Mouse (Mus musculus): ENCODE results near the gene Slc9a3r2. TPM values are rescaled to one million over a fixed set of nuclear protein-coding genes. Genes with fewer than 3 reads are reported as not detected.

Gene Slc9a3r2
- polyA plus RNA-seq, 1 experiment = 30.0 TPM

DNA sequence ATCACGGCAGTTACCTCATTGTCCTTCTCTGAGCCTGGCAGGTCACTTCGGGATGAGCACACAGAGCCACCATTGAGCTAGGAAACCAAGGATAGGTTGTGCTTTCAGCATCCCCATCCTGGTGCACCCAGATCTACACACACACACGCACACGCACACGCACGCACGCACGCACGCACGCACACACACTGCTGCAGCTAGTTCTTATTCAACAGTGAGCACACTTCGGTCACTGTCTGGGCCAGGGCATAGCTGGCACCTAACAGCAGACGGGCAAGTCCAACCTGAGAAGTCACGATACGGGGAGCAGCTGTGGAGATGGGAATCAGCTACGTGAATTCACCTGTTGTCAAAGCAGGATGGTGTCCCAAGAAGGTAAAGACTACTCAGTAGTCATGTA, 9.5 kb downstream of the Slc9a3r2 start:
- 92% methylated on average over 15 of the region's 15 CpGs for WGBS
- DNase-seq (ENCODE audit: low read depth, low spot score) = no peak

DNA sequence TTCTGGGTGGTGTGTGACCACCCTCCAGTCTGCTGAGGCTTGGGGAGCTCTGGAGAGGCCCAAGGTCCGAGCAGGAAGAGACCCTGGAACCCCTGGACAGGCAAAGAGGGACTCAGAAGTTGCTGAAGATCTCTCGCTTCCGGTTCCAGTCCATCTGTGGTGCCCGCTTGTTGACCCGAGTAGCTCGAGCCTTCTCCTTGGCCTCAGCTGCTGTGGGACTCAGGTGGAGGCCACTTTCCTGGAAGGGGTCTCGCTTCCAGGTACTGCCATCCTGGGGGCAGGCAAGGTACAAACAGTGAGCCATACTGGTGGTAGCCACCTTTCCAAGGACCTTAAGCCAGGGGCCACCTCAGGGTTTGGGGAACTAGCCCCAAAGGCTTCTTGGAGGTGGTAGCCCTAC, 10.0 kb downstream of the Slc9a3r2 start:
- WGBS = 79% methylated on average over 7 of the region's 7 CpGs
- DNase-seq (ENCODE audit: low read depth, low spot score) = no peak

DNA sequence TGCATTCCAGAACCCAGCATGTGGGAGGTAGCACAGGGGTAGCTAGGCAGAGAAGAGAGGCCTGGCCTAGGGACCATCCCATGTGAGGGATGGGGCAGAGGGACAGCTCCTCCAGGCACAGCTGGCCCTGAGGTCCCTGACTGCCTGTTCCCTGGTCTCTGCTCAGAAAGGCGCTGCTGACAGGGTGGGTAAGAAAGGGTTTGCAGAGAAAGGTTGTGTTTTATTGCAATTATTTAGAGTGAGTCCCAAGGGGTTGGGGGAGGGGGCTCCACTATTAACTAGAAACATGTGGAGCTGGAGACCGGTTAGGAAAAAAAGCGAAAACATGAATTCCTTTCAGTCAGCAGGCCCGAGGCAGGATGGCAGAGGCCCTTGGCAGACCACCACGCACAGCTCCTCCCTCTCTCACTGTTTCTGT, 10.5 kb downstream of the Slc9a3r2 start:
- 74% methylated on average over 5 of the region's 5 CpGs for WGBS
- no peak for DNase-seq (ENCODE audit: low read depth, low spot score)

DNA sequence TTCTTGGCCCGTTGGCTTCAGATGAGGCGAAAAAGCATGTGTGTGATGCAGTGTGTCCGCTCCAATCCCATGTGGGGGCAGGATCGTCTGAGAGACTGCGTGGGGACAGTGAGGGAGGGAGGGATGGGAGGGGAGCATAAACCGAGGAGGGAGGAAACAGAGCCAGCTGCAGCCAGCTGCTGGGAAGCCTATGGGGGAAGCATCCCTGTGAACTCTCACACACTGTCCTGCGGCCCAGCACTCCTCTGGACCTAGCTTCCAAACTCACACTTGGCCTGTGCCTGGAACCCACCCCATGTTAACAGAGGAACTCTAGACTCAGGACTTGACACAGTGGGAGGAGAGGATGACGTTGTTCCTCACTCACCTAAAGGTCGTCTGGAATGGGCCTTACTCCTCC, 11.3 kb downstream of the Slc9a3r2 start:
- WGBS = 62% methylated on average over 9 of the region's 9 CpGs
- no peak for DNase-seq (ENCODE audit: low read depth, low spot score)

DNA sequence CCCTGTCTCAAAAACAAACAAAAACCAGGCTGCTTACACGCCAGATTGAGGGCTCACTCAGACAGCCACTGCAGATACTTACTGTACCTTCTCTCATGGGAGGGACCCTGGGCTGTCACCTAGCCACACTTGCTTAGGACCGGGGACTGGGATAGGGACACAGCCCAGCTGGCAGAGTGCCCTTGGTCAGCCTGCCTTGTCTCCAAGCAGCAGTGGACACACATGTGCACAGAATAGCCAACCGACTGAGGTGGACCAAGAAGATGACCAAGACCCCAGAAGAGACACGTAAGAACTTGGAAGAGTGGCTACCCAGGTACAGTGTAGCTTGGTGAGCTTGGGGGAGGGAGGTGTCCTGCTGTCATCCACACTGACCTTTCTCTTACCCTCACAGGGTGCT, 11.9 kb downstream of the Slc9a3r2 start:
- no peak for DNase-seq (ENCODE audit: low read depth, low spot score)
- 78% methylated on average over 4 of the region's 4 CpGs for WGBS

DNA sequence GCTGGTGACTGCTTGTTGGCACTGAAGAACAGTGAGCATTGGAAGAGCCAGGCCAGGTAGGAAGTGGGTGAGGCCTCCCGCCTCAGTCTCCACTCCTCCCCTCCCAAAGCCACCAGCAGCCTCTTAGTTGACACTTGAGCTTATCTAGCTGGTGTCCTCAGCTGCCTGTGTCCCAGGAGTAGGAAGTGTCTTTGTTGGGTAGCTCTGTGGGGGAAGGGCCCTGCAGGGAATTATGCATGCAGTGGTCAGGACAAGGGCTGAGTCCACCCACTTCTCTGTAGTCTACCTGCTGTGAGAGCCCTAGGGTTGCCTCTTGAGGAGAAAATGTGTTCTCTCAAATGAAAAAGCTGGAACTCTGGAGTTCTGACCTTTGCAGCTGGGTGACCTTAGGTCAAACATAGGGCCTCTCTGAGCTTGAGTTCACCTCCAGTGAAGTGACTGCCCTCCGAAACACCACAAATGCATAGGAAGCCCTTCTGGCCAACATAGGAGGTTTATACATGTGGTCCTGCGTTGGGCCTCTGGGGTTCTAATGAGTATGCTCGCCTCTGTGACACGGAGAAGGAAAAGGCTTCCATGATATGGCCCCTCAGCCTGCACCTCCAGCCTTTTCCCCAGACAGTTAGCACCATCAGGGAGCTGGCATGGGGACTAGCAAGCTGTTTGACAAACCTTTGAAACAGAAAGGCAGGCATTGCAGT, 13.2 kb downstream of the Slc9a3r2 start:
- no peak for DNase-seq (ENCODE audit: low read depth, low spot score)
- 84% methylated on average over 5 of the region's 5 CpGs for WGBS

DNA sequence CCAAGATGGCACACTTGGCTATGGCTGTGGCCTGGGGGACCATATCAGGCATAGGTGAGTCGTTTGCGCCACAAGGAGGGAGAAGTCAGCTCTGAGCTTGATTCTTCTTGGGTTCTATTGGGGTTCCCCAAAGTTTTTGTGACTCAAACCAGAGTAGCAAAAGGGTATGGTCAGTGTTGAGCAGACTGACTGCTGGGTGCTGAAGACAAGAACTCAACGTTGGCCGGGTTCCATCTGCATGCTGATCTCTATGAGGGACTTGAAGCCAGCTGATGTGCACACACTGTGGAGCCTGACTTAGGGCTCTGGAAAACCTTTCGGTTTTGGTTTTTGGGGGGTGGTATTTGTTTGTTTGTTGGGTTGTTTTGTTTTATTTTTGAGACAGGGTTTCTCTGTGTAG, 14.4 kb downstream of the Slc9a3r2 start:
- 88% methylated on average over 5 of the region's 5 CpGs for WGBS
- no peak for DNase-seq (ENCODE audit: low read depth, low spot score)

DNA sequence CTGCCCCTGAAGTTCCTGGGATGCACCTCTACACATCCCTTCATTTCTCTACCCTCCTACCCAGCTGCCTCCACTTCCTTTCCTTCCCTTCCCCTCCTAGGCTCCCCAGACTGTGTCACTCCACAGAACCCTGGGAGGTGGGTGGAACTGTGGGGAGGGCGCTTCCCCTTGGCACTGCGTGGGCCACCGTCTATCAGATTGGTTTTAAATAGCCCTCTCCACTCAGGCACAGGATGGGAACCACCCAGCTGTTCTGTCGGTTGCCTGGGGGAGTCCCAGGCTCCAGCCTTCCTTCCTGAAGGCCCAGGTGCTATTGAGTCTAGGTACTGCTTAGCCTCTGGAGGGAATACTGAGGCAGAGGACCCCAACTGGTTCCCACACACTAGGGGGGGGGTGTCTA, 15.1 kb downstream of the Slc9a3r2 start:
- DNase-seq (ENCODE audit: low read depth, low spot score) = no peak
- 82% methylated on average over 4 of the region's 4 CpGs for WGBS

DNA sequence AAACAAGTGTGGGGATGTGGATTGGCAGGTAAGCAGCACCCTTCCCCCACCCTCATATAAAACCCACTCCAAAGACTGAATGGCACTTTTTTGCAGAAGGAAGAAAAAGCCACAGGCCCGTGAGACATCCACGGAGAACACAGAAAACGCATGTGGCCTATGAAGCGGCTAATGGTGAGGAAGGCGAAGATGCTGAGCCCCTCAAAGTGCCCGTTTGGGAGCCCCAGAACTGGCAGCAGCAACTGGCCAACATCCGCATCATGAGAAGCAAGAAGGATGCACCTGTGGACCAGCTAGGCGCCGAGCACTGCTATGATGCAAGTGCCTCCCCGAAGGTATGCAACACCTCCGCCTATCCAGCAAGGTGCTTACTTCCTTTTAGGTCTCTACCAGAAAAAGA, 16.3 kb downstream of the Slc9a3r2 start:
- WGBS = 95% methylated on average over 11 of the region's 11 CpGs
- no peak for DNase-seq (ENCODE audit: low read depth, low spot score)

DNA sequence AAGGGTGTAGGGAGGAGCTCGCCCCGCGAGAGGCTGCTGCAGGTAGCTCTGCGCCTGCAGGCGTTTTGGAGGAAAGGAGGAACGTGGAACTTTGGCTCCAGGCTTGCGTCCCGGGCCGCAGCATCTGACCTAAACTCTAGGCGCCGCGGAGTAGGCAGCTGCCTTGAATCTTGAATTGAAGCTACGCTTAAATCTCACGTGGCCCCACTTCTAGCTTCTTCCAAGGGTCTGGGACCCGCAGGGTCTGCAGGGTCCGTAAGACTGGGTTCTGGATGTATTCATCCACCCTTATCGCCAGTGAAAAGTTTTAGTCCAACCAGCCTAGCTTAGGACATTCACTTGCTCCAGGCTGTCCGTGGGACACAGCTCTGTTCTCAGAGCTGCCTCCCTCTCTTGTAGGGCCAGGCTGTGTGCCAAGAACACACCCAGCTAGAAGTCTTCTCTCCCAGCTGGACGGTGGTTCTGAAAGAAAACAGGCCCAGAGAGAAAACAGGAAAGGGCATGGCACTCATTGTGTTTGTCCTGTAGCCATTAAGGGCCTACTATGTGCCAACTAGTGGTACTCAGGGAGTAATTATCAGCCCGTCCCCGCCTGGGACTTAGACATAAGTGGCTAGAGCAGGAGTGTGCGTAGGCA, 17.2 kb downstream of the Slc9a3r2 start:
- 3% methylated on average over 22 of the region's 22 CpGs for WGBS
- peak; percentile 60 for DNase-seq (ENCODE audit: low read depth, low spot score)

DNA sequence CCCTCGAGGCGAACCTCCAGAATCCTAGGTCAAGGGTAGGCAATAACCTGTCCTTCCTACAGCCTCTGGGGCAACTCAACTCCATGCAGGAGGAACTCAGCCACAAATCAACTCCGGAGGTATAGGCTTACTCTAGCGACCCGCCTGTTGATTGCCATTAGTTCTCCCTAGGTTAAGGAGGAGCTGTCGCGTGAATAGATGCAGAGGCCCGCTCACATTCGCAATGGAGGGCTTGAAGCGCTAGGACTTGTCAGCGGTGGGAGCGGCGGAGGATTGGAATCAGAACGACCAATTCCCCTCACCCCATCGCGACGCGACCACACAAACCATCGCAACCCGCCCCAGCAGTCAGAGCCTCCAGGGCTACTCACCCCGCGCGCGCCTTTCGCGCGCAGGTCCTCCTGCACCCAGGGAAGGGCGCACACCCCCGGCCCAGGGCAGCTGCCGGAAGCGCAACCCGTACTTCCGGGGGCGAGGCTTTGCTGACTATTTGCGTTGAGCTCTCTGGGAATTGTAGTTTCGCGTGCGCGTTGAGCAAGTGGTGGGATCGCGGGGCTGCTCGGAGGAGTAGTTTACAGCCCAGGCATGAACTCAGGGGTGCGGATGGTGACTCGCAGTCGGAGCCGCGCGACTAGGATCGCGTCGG, 17.8 kb downstream of the Slc9a3r2 start, which contains the start of the genes Tsc2 and Nthl1:
Gene Tsc2 (minus strand): TSS at position 464 of the 646 bp plus-strand sequence.
Gene Nthl1 (plus strand): TSS at position 514 of the 646 bp plus-strand sequence.
- WGBS = under 1% methylated on average over 51 of the region's 51 CpGs
- DNase-seq (ENCODE audit: low read depth, low spot score) = peak; percentile 66

DNA sequence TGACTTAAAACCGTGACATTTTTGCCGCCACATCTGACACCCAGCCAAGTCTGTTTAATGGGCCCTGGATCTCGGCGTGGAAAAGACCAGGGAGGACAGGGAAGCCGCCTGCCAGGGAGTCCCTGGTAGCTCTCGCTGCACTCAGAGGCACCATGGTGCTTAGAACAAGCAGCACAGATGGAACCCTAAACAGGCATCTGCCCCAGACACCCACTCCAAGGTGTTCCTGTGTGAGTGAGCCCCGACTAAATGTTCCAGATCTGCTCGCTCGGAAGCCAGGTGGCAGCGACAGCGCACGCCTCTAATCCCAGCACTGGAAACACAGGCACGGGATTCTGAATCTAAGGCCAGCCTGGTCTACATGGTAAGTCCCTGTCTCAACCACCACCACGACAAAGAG, 20.1 kb downstream of the Slc9a3r2 start:
- no peak for DNase-seq (ENCODE audit: low read depth, low spot score)
- WGBS = 90% methylated on average over 14 of the region's 14 CpGs

DNA sequence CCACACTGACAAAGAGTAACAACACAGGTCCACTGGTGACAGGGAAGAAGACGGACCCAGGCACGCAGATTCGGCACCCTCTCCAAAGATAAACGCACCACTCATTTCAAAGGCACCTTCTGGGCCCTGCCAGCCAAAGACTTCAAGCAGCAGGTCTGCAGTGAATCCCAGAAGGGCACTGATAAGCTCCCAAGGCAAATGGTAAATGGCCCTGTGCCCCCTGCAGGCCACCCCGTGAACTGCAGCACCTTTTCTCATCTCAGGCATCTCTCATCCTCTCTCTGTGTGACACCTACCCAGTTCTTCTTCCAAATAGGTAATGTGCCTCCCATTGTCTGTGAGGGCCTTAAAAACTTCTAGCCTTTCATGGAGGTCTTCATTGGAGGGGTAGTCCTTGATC, 21.5 kb downstream of the Slc9a3r2 start:
- no peak for DNase-seq (ENCODE audit: low read depth, low spot score)
- 41% methylated on average over 5 of the region's 5 CpGs for WGBS

DNA sequence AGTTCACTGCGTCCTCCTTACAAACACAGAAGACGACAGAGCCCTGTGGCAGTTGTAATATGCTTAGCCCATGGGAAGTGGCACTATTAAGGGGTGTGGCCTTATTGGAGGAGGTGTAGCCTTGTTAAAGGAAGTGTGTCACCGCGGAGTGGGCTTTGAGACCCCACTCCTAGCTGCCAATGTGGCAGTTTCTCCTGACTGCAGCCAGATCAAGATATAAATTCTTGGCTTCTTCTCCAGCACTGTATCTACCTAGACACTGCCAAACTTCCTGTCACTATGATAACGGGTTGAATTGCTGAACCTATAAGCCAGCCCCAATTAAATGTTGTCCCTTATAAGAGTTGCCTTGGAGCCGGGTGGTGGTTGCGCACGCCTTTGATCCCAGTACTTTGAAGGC, 24.7 kb downstream of the Slc9a3r2 start:
- DNase-seq (ENCODE audit: low read depth, low spot score) = no peak
- WGBS = 83% methylated on average over 8 of the region's 8 CpGs

DNA sequence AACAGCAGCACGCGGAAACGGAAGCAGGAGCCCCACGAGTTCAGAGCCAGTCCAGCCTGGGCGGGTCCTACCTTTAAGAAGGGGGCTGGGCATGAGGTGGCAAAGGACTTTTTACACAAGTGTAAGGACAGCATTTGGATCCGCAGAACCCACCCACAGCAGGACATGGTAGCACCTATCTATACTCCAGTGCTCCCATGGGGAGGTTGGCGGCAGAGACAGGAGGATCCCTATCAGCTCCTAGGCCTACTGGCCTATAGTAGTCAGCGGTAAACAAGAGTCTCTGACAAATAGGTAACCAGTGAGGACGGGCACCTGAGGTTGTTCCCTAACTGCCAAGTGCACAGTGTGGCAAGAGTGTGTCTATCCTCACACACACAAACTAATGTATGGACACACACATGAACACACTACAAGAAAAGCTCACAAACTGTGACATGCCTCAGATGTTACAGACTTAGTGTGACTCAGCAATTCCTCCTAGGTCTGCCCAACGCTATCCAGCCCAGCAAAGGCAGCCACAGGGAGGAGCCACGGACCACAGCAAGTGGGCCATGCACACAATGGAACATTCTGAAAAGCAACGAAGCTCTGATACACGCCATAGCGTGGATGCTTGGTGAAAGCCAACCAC, 32.4 kb downstream of the Slc9a3r2 start:
- no peak for DNase-seq (ENCODE audit: low read depth, low spot score)
- WGBS = 80% methylated on average over 14 of the region's 14 CpGs

DNA sequence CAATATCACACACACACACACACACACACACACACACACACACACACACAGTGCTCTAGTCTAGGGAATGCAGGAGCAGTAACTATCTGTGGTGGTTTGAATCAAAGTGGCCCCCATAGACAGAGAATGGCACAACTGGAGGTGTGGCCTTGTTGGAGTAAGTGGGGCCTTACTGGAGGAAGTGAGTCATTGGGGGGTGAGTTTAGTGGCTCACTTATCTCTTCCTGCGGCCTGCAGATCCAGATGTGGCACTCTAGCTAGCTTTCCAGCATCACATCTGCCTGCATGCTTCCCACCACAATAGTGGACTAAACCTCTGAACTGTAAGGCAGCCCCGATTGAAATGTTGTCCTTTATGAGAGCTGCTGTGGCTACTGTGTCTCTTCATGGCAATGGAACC, 39.4 kb downstream of the Slc9a3r2 start:
- 60% methylated on average over 2 of the region's 2 CpGs for WGBS
- DNase-seq (ENCODE audit: low read depth, low spot score) = no peak

DNA sequence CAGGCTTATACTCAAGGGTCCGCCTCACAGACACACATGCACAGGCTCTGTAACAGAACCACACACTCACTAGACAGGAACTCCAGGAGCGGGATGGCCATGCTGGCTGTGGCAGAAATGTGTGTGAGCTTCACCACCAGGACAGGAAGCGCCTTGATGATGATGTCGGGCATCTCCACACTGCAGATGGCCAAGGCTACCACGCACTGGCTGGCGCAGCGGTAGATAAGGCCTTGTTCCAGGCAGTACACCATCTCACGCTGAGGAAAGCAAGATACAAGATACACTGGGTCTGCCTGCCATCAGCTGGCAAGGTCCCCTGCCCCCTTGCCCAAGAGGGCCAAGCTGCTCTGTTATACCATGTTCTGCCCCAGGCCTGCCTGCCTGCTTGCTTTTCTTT, 41.3 kb downstream of the Slc9a3r2 start:
- WGBS = 93% methylated on average over 8 of the region's 8 CpGs
- DNase-seq (ENCODE audit: low read depth, low spot score) = no peak

DNA sequence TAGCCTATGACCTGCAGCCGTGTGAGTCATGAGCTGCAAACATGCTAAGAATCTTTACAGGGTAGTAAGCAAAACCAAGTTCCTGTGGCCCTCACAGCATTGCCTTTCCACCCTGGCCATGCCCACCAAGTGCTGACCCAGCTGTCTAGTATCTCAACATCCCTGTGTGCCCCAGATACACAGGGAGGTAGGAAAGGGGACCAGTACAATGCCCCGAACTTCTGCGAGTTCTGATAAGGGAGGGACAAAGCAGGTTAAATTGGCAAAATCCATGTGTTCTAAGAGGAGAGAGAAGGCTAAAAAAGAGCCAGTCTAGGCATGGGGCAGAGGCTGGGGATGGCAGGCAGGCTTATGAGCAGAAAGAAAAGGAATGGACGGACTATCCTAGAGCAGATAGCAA, 41.8 kb downstream of the Slc9a3r2 start:
- no peak for DNase-seq (ENCODE audit: low read depth, low spot score)
- WGBS = 87% methylated on average over 4 of the region's 4 CpGs

DNA sequence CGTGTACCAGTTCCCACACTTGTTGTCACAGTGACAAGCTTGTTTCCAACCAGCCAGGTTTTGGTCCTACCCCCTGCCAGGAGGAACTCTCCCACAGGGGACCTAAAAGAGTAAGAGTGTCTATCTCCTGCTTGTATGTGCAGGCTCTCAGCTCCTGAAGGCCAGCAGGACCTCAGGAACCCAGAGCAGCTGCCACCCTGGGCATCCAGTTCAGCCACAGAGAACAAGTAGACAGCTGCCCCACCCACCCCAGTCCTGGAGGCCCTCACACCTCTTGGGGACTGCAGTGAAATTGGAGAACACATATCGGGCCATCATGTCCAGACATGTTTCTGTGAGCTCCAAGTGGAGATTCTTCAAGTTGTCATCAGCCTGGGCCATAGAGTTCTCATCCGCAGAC, 45.6 kb downstream of the Slc9a3r2 start:
- no peak for DNase-seq (ENCODE audit: low read depth, low spot score)
- 92% methylated on average over 3 of the region's 3 CpGs for WGBS

DNA sequence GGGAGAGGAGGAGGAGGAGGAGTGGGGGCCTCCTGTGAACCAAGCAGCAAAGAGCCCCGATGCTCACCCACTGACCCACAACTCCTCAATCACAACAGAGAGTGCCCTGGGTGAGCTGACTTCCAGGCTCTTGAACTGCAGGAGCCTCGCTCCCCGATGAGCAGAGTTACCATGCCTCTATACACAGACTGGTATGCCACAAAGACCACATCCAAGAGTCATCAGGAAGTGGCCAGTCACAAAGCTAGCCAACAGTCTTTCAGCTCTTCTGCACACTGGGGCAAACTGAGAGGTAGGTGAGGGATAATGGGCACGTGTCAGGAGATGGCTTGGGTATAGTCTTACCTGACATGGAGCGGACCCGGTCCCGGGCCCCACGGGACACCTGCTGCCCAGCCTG, 46.2 kb downstream of the Slc9a3r2 start:
- 89% methylated on average over 8 of the region's 8 CpGs for WGBS
- no peak for DNase-seq (ENCODE audit: low read depth, low spot score)

DNA sequence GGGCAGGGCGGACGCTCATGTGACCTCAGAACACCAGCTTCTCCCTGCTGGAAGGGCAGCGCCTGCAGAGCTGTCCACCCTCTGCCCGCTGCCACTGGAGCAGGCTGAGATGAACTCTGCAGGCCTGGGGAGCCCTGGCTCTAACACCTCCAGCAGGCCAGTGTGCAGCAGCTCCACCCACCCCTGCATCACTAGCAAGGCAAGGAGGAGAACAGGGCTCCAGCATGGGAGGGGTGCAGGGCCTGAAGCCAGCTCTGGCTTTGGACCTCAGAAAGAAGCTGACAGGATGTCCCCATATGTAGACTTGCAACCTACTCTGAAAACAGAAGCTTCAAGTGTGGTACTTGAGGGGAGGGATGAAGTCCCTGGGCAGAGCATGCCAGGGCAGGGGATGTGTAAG, 49.6 kb downstream of the Slc9a3r2 start:
- WGBS = 90% methylated on average over 4 of the region's 4 CpGs
- DNase-seq (ENCODE audit: low read depth, low spot score) = no peak

Measured in large intestine, adult 2 months (tissue).